Mouse (Mus musculus): ENCODE data around the gene 1110002E22Rik. TPM values are rescaled to one million over a fixed set of nuclear protein-coding genes. Genes with fewer than 3 reads are reported as not detected.

1110002E22Rik gene
- total and polyA plus RNA-seq, 2 experiments from 2014 or later = 0.07 to 0.19 TPM

DNA sequence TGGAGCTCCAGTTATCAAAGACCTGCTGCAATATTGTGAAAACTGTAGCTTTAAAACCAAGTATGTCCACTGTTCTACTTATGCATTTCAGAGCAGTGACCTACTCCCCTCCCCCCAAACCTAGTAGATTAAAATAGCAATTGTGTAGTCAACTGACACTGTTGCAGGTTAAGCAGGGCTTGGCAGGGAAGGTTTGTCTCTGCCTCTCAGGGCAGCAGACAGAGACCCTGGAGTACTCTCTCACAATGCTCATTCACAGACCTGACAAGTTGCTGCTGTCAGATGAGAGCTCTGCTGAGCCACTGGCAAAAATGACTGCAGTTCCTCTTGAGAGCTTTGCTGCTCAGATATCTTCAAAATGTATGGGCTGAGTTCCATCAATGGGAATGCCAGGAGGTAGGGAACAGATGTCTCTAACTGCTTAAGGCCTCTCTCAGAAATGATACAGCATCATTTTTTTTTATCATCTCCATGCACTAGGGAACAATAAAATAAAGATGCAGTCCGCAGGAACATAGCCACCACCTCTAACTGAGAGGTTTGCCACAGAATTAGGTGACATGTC, 18.3 kb downstream of the 1110002E22Rik start:
- DNase-seq = peak; percentile 71

DNA sequence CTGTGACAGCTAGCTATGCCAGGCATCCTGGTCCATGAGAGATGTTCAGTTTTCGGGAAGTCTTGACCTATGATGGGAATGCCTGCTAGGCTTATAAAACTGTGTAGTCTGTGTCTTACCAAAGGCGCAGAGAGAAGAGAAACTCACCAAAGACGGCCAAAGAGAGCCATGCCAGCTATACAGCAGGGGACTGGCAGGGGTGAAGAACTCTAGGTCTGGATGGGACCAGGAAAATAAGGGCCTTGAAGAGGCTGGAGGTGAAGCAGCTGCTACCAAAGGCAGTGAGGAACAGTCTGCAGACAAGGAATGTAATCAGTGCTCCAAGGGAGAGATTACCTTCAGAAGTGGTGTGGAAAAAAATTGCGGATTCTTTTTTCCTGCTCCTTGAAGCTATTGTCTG, 19.0 kb downstream of the 1110002E22Rik start:
- no peak overlapping the region for H3K9ac ChIP-seq
- no peaks in the 10 kb centered on the region for H3K36me3 ChIP-seq (ENCODE audit: insufficient read depth)
- H3K27me3 ChIP-seq (ENCODE audit: insufficient read depth, low read length) = no peaks in the 10 kb centered on the region
- H3K4me3 ChIP-seq (ENCODE audit: low read depth, low read length) = no peak overlapping the region
- peak overlapping the region; percentile 40; the same call in 1 of the 2 replicates for H3K27ac ChIP-seq (ENCODE audit: low read depth, low read length)
- WGBS = 70% methylated on average over 4 of the region's 4 CpGs
- 0 out of 2 replicates have a peak, but pooled peaks cover 3% of the 10 kb centered on the region for H3K4me1 ChIP-seq (ENCODE audit: insufficient read depth)
- no peak for DNase-seq
- no peaks in the 10 kb centered on the region for H3K9me3 ChIP-seq (ENCODE audit: low read length)
- no peak for TF ChIP-seq CTCF (IDR thresholded peaks at IDR 0.05; ENCODE audit: low read depth)
- H3K4me2 ChIP-seq (ENCODE audit: low read depth) = no peak overlapping the region
- ATAC-seq = no peak

More for the DNA sequence above, 18.3 kb downstream of the 1110002E22Rik start:
- no peak overlapping the region for H3K9ac ChIP-seq
- peak overlapping the region; percentile 40; the same call in 1 of the 2 replicates for H3K27ac ChIP-seq (ENCODE audit: low read depth, low read length)
- 0 out of 2 replicates have a peak, but pooled peaks cover 3% of the 10 kb centered on the region for H3K4me1 ChIP-seq (ENCODE audit: insufficient read depth)
- ATAC-seq = peak; percentile 50; the same call in 1 of the 2 replicates
- no peaks in the 10 kb centered on the region for H3K9me3 ChIP-seq (ENCODE audit: low read length)
- TF ChIP-seq CTCF (IDR thresholded peaks at IDR 0.05; ENCODE audit: low read depth) = no peak
- H3K4me3 ChIP-seq (ENCODE audit: low read depth, low read length) = no peak overlapping the region
- no peak overlapping the region for H3K4me2 ChIP-seq (ENCODE audit: low read depth)
- no peaks in the 10 kb centered on the region for H3K36me3 ChIP-seq (ENCODE audit: insufficient read depth)
- no peaks in the 10 kb centered on the region for H3K27me3 ChIP-seq (ENCODE audit: insufficient read depth, low read length)
- 65% methylated on average over 1 of the region's 1 CpGs for WGBS

DNA sequence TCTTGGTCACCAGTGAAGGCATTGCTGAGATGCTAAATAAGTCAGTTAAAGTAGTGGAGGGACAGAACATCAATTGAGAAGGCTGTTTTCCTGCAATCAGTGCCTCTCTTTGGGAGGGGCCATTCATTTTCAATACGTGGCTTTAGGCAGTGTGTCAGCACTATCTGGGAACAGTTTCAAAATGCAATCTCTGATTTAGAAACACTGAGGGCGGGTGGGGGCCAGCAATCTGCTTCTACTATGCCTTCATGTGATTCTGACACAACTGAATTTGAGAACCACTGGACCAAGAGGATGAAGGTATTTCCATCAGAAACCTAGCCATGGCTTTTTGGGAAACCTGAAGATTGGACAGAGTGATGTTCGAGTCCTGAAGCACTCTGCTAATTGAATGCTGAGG, 30.4 kb downstream of the 1110002E22Rik start:
- no peaks in the 10 kb centered on the region for H3K9me3 ChIP-seq (ENCODE audit: low read length)
- H3K27ac ChIP-seq (ENCODE audit: low read depth, low read length) = no peak overlapping the region
- TF ChIP-seq CTCF (IDR thresholded peaks at IDR 0.05; ENCODE audit: low read depth) = no peak
- DNase-seq (peak; percentile 52), ATAC-seq (peak; percentile 69)
- no peaks in the 10 kb centered on the region for H3K4me1 ChIP-seq (ENCODE audit: insufficient read depth)
- no peak overlapping the region for H3K4me3 ChIP-seq (ENCODE audit: low read depth, low read length)
- WGBS = 43% methylated on average over 3 of the region's 3 CpGs
- H3K27me3 ChIP-seq (ENCODE audit: insufficient read depth, low read length) = no peaks in the 10 kb centered on the region
- no peaks in the 10 kb centered on the region for H3K36me3 ChIP-seq (ENCODE audit: insufficient read depth)
- no peak overlapping the region for H3K4me2 ChIP-seq (ENCODE audit: low read depth)
- no peak overlapping the region for H3K9ac ChIP-seq

DNA sequence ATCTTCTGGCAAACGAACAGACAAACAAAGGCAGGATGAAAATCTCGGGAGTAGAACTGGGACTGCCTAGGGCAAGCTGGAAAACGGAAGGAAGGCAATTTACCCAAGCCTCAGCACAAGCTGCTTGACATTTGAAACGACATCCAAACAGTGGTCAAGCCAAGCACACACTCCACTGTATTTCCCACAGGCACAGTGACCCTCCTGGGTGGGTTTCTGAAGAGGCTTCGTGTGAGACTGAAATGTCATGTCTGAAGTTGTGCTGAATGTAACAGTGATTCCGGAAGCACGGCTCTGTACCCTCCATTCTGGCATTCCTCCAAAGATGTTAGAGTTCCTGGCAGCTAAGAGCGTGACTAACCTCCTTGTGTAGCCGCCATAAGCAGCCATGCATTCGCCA, 30.9 kb downstream of the 1110002E22Rik start:
- peak; percentile 58 for DNase-seq
- TF ChIP-seq CTCF (IDR thresholded peaks at IDR 0.05; ENCODE audit: low read depth) = no peak
- Histone ChIP-seq H3K27me3 (ENCODE audit: insufficient read depth, low read length) (no peaks in the 10 kb centered on the region), H3K36me3 (ENCODE audit: insufficient read depth) (no peaks in the 10 kb centered on the region), H3K4me3 (ENCODE audit: low read depth, low read length) (no peak overlapping the region), H3K4me1 (ENCODE audit: insufficient read depth) (no peaks in the 10 kb centered on the region), H3K4me2 (ENCODE audit: low read depth) (no peak overlapping the region), H3K9ac (no peak overlapping the region), H3K27ac (ENCODE audit: low read depth, low read length) (no peak overlapping the region), H3K9me3 (ENCODE audit: low read length) (no peaks in the 10 kb centered on the region)
- ATAC-seq = peak; percentile 77
- 37% methylated on average over 10 of the region's 10 CpGs for WGBS

DNA sequence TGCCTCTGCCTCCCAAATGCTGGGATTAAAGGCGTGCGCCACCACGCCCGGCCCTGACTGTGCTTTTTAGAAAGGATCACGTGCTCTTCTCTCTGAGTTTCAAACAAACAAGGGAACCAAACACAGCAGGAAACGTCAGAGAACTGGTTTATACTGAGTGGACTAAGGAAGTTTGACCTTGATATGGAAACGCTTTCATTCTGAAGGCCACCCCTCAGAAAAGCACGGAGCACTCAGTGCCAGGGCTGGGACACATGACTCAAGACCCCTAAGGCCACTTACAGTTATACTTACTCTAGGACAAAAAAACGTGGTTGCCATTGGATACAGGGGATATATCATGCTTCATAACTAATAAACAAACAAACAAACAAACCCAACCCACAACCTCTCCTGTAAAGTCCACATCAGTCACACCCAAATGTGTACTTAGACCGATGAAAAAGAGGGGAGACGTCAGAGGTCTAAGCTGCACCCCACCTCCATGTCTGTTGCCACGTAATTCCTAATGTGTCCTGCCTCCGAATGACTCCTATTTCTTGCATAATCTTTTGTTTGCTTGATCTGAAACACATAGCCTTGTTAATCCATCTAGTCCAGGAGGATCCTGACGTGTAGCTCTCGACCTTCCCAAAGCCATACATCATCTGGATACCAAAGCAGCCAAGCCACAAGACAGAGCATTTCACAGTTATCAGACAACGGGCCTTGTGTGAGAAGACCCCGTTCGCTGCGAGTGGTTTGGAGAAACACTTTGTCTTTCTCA, 31.6 kb downstream of the 1110002E22Rik start:
- no peak overlapping the region for H3K9ac ChIP-seq
- H3K36me3 ChIP-seq (ENCODE audit: insufficient read depth) = no peaks in the 10 kb centered on the region
- 88% methylated on average over 19 of the region's 19 CpGs for WGBS
- no peaks in the 10 kb centered on the region for H3K9me3 ChIP-seq (ENCODE audit: low read length)
- ATAC-seq (no peak), DNase-seq (no peak)
- no peak overlapping the region for H3K4me2 ChIP-seq (ENCODE audit: low read depth)
- no peaks in the 10 kb centered on the region for H3K27me3 ChIP-seq (ENCODE audit: insufficient read depth, low read length)
- no peak for TF ChIP-seq CTCF (IDR thresholded peaks at IDR 0.05; ENCODE audit: low read depth)
- no peak overlapping the region for H3K4me3 ChIP-seq (ENCODE audit: low read depth, low read length)
- H3K4me1 ChIP-seq (ENCODE audit: insufficient read depth) = no peaks in the 10 kb centered on the region
- no peak overlapping the region for H3K27ac ChIP-seq (ENCODE audit: low read depth, low read length)

DNA sequence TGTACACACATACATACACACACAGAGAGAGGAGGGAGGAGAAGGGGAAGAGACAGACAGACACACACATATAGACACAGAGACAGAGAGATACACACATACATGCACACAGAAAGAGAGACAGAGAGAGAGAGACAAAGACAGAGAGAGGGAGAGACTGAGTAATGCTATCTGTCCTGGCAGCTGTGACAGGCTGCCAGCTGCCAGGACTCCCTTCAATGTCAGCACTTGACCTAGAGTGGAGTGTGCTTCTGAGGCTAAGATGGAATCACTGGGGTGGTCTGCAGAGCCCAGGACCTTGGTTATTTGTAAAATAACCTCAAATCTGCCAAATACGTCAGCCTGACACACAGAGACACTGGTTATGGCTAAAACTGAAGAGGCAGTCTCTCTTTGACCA, 32.9 kb downstream of the 1110002E22Rik start:
- 71% methylated on average over 1 of the region's 1 CpGs for WGBS
- Histone ChIP-seq H3K9ac (no peak overlapping the region), H3K4me1 (ENCODE audit: insufficient read depth) (no peaks in the 10 kb centered on the region)

DNA sequence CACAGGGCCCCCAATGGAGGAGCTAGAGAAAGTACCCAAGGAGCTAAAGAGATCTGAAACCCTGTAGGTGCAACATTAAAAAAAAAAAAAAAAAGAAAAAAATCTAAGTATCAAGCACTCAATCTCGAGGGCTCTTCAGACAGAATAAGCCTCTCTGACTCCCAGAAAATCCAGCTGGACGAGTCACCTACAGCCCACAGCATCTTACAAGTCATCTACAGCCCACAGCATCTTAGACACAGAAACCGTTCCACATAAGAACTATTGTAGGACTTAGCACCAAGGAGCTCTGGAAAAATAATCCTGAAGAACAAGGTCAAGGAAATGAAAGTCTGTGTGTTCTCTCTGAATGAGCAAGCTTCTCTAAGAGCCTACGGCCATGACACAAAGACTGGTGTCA, 37.1 kb downstream of the 1110002E22Rik start:
- Histone ChIP-seq H3K4me2 (ENCODE audit: low read depth) (no peak overlapping the region), H3K27me3 (ENCODE audit: insufficient read depth, low read length) (no peaks in the 10 kb centered on the region), H3K9ac (no peak overlapping the region), H3K4me1 (ENCODE audit: insufficient read depth) (no peaks in the 10 kb centered on the region), H3K36me3 (ENCODE audit: insufficient read depth) (no peaks in the 10 kb centered on the region), H3K27ac (ENCODE audit: low read depth, low read length) (no peak overlapping the region), H3K4me3 (ENCODE audit: low read depth, low read length) (no peak overlapping the region), H3K9me3 (ENCODE audit: low read length) (no peaks in the 10 kb centered on the region)
- no peak for TF ChIP-seq CTCF (IDR thresholded peaks at IDR 0.05; ENCODE audit: low read depth)
- ATAC-seq (no peak), DNase-seq (no peak)
- WGBS = 83% methylated on average over 4 of the region's 4 CpGs

More for the DNA sequence above, 32.9 kb downstream of the 1110002E22Rik start:
- Histone ChIP-seq H3K36me3 (ENCODE audit: insufficient read depth) (no peaks in the 10 kb centered on the region), H3K27me3 (ENCODE audit: insufficient read depth, low read length) (no peaks in the 10 kb centered on the region), H3K4me2 (ENCODE audit: low read depth) (no peak overlapping the region), H3K4me3 (ENCODE audit: low read depth, low read length) (no peak overlapping the region), H3K27ac (ENCODE audit: low read depth, low read length) (no peak overlapping the region), H3K9me3 (ENCODE audit: low read length) (no peaks in the 10 kb centered on the region)
- no peak for TF ChIP-seq CTCF (IDR thresholded peaks at IDR 0.05; ENCODE audit: low read depth)
- no peak for DNase-seq
- no peak for ATAC-seq
